Mouse (Mus musculus): ENCODE data around the gene Akap6. TPM values are rescaled to one million over a fixed set of nuclear protein-coding genes. Genes with fewer than 3 reads are reported as not detected.

Akap6 gene
- total and polyA plus RNA-seq, 3 experiments, result 0.12 to 0.42 (median 0.33) TPM

DNA sequence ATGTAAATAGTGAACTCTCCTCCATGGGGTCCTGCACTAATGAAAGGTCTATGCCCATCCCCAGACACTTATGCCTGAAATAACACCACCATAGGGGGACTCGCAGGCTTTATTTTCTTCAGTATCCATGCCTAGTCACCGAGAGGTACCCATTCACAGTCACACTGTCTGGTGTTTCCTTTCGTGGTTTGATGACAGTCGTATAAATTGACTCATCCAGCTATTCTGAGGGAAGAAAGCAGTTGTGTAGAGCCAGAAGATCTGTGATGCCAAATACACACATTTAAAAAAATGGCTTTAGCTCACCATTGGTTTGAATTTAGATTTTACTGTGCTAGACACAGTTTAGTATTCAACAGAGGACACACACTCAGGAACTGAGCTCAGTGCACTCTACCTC lies 147.8 kb downstream of the Akap6 start:
- Histone ChIP-seq H3K79me2 (replicated peaks; ENCODE audit: control insufficient read depth, extremely low read depth, insufficient read depth, poor library complexity, severe bottlenecking) (no peaks in the 10 kb centered on the region), H3K9ac (ENCODE audit: insufficient read depth, low read depth) (no peak overlapping the region), H3K4me3 (replicated peaks in 1 of 3; ENCODE audit: low read depth in 2 of 3, low read length in 2 of 3, poor library complexity in 1 of 3) (no peak overlapping the region), H3K9me3 (replicated peaks; ENCODE audit: low read length) (no peaks in the 10 kb centered on the region), H3K27me3 (replicated peaks) (no peaks in the 10 kb centered on the region), H3K4me1 (ENCODE audit: control insufficient read depth in 1 of 2, insufficient read depth in 2 of 2) (peaks cover 11 to 33% of the 10 kb centered on the region in 2 experiments), H3K36me3 (replicated peaks in 1 of 2; ENCODE audit: control insufficient read depth in 1 of 2, insufficient read depth in 1 of 2, low read length in 1 of 2) (no peaks in the 10 kb centered on the region), H3K4me2 (ENCODE audit: insufficient read depth, low read depth, poor library complexity, severe bottlenecking) (no peak overlapping the region), H3K27ac (ENCODE audit: insufficient read depth, low read depth) (no peak overlapping the region)
- dilution Hi-C loops (cut with MboI; ENCODE audit: extremely low pct_ligation_motif_present, extremely low pct_unique_long_range_greater_than_20kb, low sequenced_read_pairs), result no loop called here
- peak; percentile 12 for DNase-seq (ENCODE audit: extremely low read depth)
- TF ChIP-seq CHD1 (IDR thresholded peaks at IDR 0.05; ENCODE audit: low read depth, low read length) (no peak), UBTF (IDR thresholded peaks at IDR 0.05; ENCODE audit: low read depth, low read length) (no peak), RAD21 (IDR thresholded peaks at IDR 0.05; ENCODE audit: low read depth, low read length) (no peak), JUN (IDR thresholded peaks at IDR 0.05; ENCODE audit: insufficient read depth, low read depth, low read length) (no peak), ELF1 (IDR thresholded peaks at IDR 0.05; ENCODE audit: low read depth, low read length) (no peak), HCFC1 (IDR thresholded peaks at IDR 0.05; ENCODE audit: low read depth, low read length) (no peak), ZC3H11A (IDR thresholded peaks at IDR 0.05; ENCODE audit: low read depth, low read length) (no peak), POLR2A (IDR thresholded peaks at IDR 0.05; ENCODE audit: low read depth, low read length) (no peak), MEF2A (IDR thresholded peaks at IDR 0.05; ENCODE audit: borderline replicate concordance, low read depth, low read length) (no peak), BHLHE40 (IDR thresholded peaks at IDR 0.05; ENCODE audit: low read depth, low read length) (no peak), MAFK (IDR thresholded peaks at IDR 0.05; ENCODE audit: insufficient replicate concordance, low read length) (no peak), SMC3 (IDR thresholded peaks at IDR 0.05; ENCODE audit: low read depth, low read length) (no peak)
- in situ Hi-C loops (cut with MboI; ENCODE audit: low pct_ligation_motif_present, low pct_unique_long_range_greater_than_20kb, low sequenced_read_pairs), result loop anchor here (25.0 kb wide), 3 partner anchors 210 to 835 kb away; partner anchors contain the start of gene Dtd2

DNA sequence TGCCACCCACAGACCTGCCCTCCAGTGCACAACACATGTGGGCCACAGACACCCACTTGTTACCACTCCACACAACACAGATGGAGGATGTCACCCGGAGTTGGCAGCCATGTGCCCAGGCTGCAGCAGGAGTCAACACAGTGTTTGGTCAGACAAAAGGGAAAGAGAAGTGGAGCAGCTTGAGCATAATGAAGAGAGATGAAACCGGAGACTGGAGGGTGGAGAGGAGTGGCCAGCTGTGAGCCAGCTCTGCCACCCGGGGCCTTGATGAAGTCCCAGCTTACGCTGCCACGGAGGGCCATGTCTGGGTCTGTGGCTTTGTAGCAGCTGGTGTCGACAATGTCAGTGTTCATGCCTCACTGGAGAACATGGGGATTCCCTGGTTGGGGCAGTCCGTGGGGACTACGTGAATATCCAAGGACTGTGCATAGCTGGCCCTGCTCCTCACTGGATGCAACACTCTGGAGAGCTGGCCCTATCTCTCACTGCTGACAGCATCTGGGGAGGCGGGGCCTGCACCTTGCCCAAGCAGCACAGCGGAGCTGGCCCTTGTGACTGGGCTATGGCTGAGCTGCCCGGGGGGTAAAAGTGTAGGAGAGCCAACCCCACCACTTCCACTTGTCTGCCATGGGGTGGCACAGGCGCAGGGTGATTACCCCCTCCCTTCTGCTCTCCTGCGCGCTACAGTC lies 148.8 kb downstream of the Akap6 start:
- peaks cover 11 to 33% of the 10 kb centered on the region in 2 experiments for H3K4me1 ChIP-seq (ENCODE audit: control insufficient read depth in 1 of 2, insufficient read depth in 2 of 2)
- dilution Hi-C loops (cut with MboI; ENCODE audit: extremely low pct_ligation_motif_present, extremely low pct_unique_long_range_greater_than_20kb, low sequenced_read_pairs), result no loop called here
- H3K9me3 ChIP-seq (replicated peaks; ENCODE audit: low read length), result no peaks in the 10 kb centered on the region
- TF ChIP-seq MAX (IDR thresholded peaks at IDR 0.05; ENCODE audit: low read length) (no peak), MXI1 (IDR thresholded peaks at IDR 0.05; ENCODE audit: low read depth, low read length) (no peak), MAZ (IDR thresholded peaks at IDR 0.05; ENCODE audit: low read depth, low read length) (no peak), JUN (IDR thresholded peaks at IDR 0.05; ENCODE audit: insufficient read depth, low read depth, low read length) (no peak), CHD1 (IDR thresholded peaks at IDR 0.05; ENCODE audit: low read depth, low read length) (no peak), POLR2AphosphoS2 (IDR thresholded peaks at IDR 0.05; ENCODE audit: low read depth, low read length) (no peak), JUND (conservative IDR thresholded peaks at IDR 0.05; ENCODE audit: low read depth, low read length) (no peak), KAT2A (IDR thresholded peaks at IDR 0.05; ENCODE audit: insufficient replicate concordance, low read length) (no peak), MAFK (IDR thresholded peaks at IDR 0.05; ENCODE audit: insufficient replicate concordance, low read length) (no peak), CHD2 (IDR thresholded peaks at IDR 0.05; ENCODE audit: low read length) (no peak), USF2 (conservative IDR thresholded peaks at IDR 0.05; ENCODE audit: low read depth, low read length) (no peak), MYC (IDR thresholded peaks at IDR 0.05; ENCODE audit: low read depth, low read length) (no peak), ZC3H11A (IDR thresholded peaks at IDR 0.05; ENCODE audit: low read depth, low read length) (no peak)
- H3K9ac ChIP-seq (ENCODE audit: insufficient read depth, low read depth), result no peak overlapping the region
- H3K36me3 ChIP-seq (replicated peaks in 1 of 2; ENCODE audit: control insufficient read depth in 1 of 2, insufficient read depth in 1 of 2, low read length in 1 of 2), result no peaks in the 10 kb centered on the region
- no peaks in the 10 kb centered on the region for H3K79me2 ChIP-seq (replicated peaks; ENCODE audit: control insufficient read depth, extremely low read depth, insufficient read depth, poor library complexity, severe bottlenecking)
- no peaks in the 10 kb centered on the region for H3K27me3 ChIP-seq (replicated peaks)
- H3K4me3 ChIP-seq (replicated peaks in 1 of 3; ENCODE audit: low read depth in 2 of 3, low read length in 2 of 3, poor library complexity in 1 of 3), result peak overlapping the region in 1 of 3 experiments; percentile 18
- no peak overlapping the region for H3K27ac ChIP-seq (ENCODE audit: insufficient read depth, low read depth)
- H3K4me2 ChIP-seq (ENCODE audit: insufficient read depth, low read depth, poor library complexity, severe bottlenecking), result peak overlapping the region; percentile 11; the same call in 1 of the 2 replicates
- DNase-seq (ENCODE audit: extremely low read depth), result peak; percentile 26
- in situ Hi-C loops (cut with MboI; ENCODE audit: low pct_ligation_motif_present, low pct_unique_long_range_greater_than_20kb, low sequenced_read_pairs), result loop anchor here (25.0 kb wide), 3 partner anchors 211 to 836 kb away; partner anchors contain the start of gene Dtd2
